ENCODE assay signal across 11 mouse cellular contexts in the genomic region with DNA sequence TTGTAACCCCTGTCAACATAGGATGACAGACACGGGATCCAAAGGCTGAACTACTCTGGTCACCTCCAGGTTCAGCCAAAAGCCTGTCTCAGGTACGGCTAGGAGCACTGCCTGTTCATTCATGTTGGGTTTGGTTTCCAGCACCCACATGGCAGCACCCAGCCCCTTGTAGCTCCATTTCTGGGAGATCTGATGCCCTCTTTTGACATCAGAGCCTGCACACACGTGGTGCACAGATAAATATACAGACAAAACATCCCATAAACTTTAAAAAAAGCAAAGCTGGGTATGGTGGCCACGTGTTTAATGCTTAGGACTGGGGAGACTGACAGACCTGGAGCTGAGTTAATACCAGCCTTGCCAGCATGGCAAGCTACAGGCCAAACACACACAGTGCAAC. TPM values are rescaled to one million over a fixed set of nuclear protein-coding genes. Genes with fewer than 3 reads are reported as not detected.
DNase-seq lines count a peak whose midpoint lies in the region; ATAC-seq and TF ChIP-seq lines count a peak whose summit lies in the region.
"Had no signal": no experiment of that assay in that cellular context is flagged by ENCODE, and none has a peak within 500 bp of the region (broad histone marks: within the 10 kb centered on the region; RNA-seq: fewer than 3 reads in every experiment).

No protein-coding gene starts in this region.

- peaks cover 48% of the 10 kb centered on the region for H3K36me3 ChIP-seq in intestine, embryonic 15.5 days
- peaks cover 47% of the 10 kb centered on the region for H3K36me3 ChIP-seq in intestine, postnatal 0 days (ENCODE audit: control insufficient read depth, insufficient read depth)
- peaks cover 26% of the 10 kb centered on the region for H3K36me3 ChIP-seq in neural tube, embryonic 11.5 days (ENCODE audit: control insufficient read depth, insufficient read depth, low read length)
- H3K36me3 ChIP-seq in limb, embryonic 13.5 days = peaks cover 60% of the 10 kb centered on the region

- peaks cover 23% of the 10 kb centered on the region for H3K4me1 ChIP-seq in intestine, embryonic 15.5 days (replicated peaks)
- 0 out of 2 replicates have a peak, but pooled peaks cover 5% of the 10 kb centered on the region for H3K4me1 ChIP-seq in intestine, postnatal 0 days (replicated peaks; ENCODE audit: control insufficient read depth, insufficient read depth, low read length)
- peaks cover 12% of the 10 kb centered on the region for H3K4me1 ChIP-seq in neural tube, embryonic 11.5 days (ENCODE audit: control insufficient read depth, insufficient read depth, low read length)
- peaks cover 32% of the 10 kb centered on the region for H3K4me1 ChIP-seq in limb, embryonic 13.5 days
- H3K4me1 ChIP-seq in cerebellum, adult 2 months (ENCODE audit: control insufficient read depth, insufficient read depth, low read length) = peaks cover 38% of the 10 kb centered on the region

- no peak overlapping the region for H3K9ac ChIP-seq in intestine, embryonic 15.5 days
- H3K9ac ChIP-seq in intestine, postnatal 0 days (ENCODE audit: low read depth, low read length) = no peak overlapping the region
- no peak overlapping the region for H3K9ac ChIP-seq in neural tube, embryonic 11.5 days (ENCODE audit: low read length)
- H3K9ac ChIP-seq in limb, embryonic 13.5 days = peak overlapping the region; percentile 88

- H3K27me3 ChIP-seq in intestine, embryonic 15.5 days (replicated peaks) = no peaks in the 10 kb centered on the region
- H3K27me3 ChIP-seq in intestine, postnatal 0 days (replicated peaks; ENCODE audit: control insufficient read depth, insufficient read depth, low read length) = no peaks in the 10 kb centered on the region
- H3K27me3 ChIP-seq in neural tube, embryonic 11.5 days (ENCODE audit: control insufficient read depth, insufficient read depth, low read length) = no peaks in the 10 kb centered on the region
- H3K27me3 ChIP-seq in limb, embryonic 13.5 days = no peaks in the 10 kb centered on the region
- no peaks in the 10 kb centered on the region for H3K27me3 ChIP-seq in cerebellum, adult 2 months (ENCODE audit: control insufficient read depth, insufficient read depth, low read length)
- H3K27me3 ChIP-seq: Patski had no signal

- no peak for ATAC-seq in intestine, embryonic 15.5 days
- no peak for ATAC-seq in intestine, postnatal 0 days
- ATAC-seq in neural tube, embryonic 11.5 days (ENCODE audit: insufficient read depth, low FRiP score, low TSS enrichment) = no peak
- no peak for ATAC-seq in limb, embryonic 13.5 days (ENCODE audit: low FRiP score, low read depth)
- ATAC-seq: Patski had no signal

- H3K27ac ChIP-seq in intestine, embryonic 15.5 days = 0 out of 2 replicates have a peak overlapping the region, but pooled peaks have one; percentile 81
- H3K27ac ChIP-seq in intestine, postnatal 0 days (ENCODE audit: low read depth, low read length) = no peak overlapping the region
- H3K27ac ChIP-seq in neural tube, embryonic 11.5 days (ENCODE audit: low read depth, low read length) = no peak overlapping the region
- H3K27ac ChIP-seq in limb, embryonic 13.5 days = no peak overlapping the region
- H3K27ac ChIP-seq in cerebellum, adult 2 months (ENCODE audit: insufficient read depth, low read length) = no peak overlapping the region

- 37% methylated on average over 4 of the region's 4 CpGs for WGBS in intestine, embryonic 15.5 days
- WGBS in intestine, postnatal 0 days = 41% methylated on average over 4 of the region's 4 CpGs
- 44% methylated on average over 4 of the region's 4 CpGs for WGBS in neural tube, embryonic 11.5 days
- 52% methylated on average over 4 of the region's 4 CpGs for WGBS in limb, embryonic 13.5 days
- 42% methylated on average over 4 of the region's 4 CpGs for WGBS in cerebellum, adult 2 months

- no peak for TF ChIP-seq CTCF in intestine, postnatal 0 days (IDR thresholded peaks at IDR 0.05; ENCODE audit: low read depth)
- TF ChIP-seq CTCF in cerebellum, adult 2 months (IDR thresholded peaks at IDR 0.05; ENCODE audit: borderline replicate concordance, insufficient read depth, low read depth, low read length) = no peak

- no peaks in the 10 kb centered on the region for H3K9me3 ChIP-seq in intestine, embryonic 15.5 days
- H3K9me3 ChIP-seq in intestine, postnatal 0 days (ENCODE audit: control insufficient read depth) = no peaks in the 10 kb centered on the region
- H3K9me3 ChIP-seq in neural tube, embryonic 11.5 days (ENCODE audit: control insufficient read depth, low read length) = no peaks in the 10 kb centered on the region
- H3K9me3 ChIP-seq in limb, embryonic 13.5 days = no peaks in the 10 kb centered on the region

- H3K4me2 ChIP-seq in intestine, embryonic 15.5 days (replicated peaks) = 0 out of 2 replicates have a peak overlapping the region, but pooled peaks have one; percentile 85
- H3K4me2 ChIP-seq in intestine, postnatal 0 days (replicated peaks; ENCODE audit: low read depth) = no peak overlapping the region
- no peak overlapping the region for H3K4me2 ChIP-seq in neural tube, embryonic 11.5 days (ENCODE audit: low read depth)
- H3K4me2 ChIP-seq in limb, embryonic 13.5 days (replicated peaks) = peak overlapping the region; percentile 91

- DNase-seq in neural tube, embryonic 11.5 days (ENCODE audit: low spot score) = no peak
- DNase-seq in neural tube, embryonic 10.5 days (ENCODE audit: extremely low spot score, low spot score) = no peak
- no peak for DNase-seq in adrenal gland, postnatal 36 days
- DNase-seq in cerebellum, adult 2 months = no peak
- DNase-seq: adrenal gland, postnatal 14 days; gastrocnemius, postnatal 36 days; kidney, adult 8-10 months had no signal

- TF ChIP-seq POLR2A in cerebellum, adult 2 months (IDR thresholded peaks at IDR 0.05; ENCODE audit: borderline replicate concordance, insufficient read depth, low read length) = no peak

- H3K4me3 ChIP-seq in intestine, embryonic 15.5 days (replicated peaks) = no peak overlapping the region
- no peak overlapping the region for H3K4me3 ChIP-seq in intestine, postnatal 0 days (ENCODE audit: low read depth, low read length)
- H3K4me3 ChIP-seq in neural tube, embryonic 11.5 days (ENCODE audit: low read depth, low read length) = peak overlapping the region; percentile 89
- peak overlapping the region; percentile 89; the same call in 1 of the 2 replicates for H3K4me3 ChIP-seq in limb, embryonic 13.5 days
- H3K4me3 ChIP-seq in cerebellum, adult 2 months (replicated peaks; ENCODE audit: insufficient read depth, low read depth, low read length) = no peak overlapping the region

RNA-seq across cellular contexts. Expression of a gene that starts 1.3 kb away (rescaled TPM):
- 890 and 1,161 TPM in 2 replicates for polyA plus RNA-seq in intestine, embryonic 15.5 days (2015; fragmentation: Nextera tagmentation; extraction: Ambion mirVana)
- polyA plus RNA-seq in intestine, postnatal 0 days (2015; fragmentation: Nextera tagmentation; extraction: Ambion mirVana) = 1,032 and 1,082 TPM in 2 replicates
- polyA plus RNA-seq in neural tube, embryonic 11.5 days (2014; fragmentation: Nextera tagmentation; extraction: Ambion mirVana) = 494 and 521 TPM in 2 replicates
- 443 and 459 TPM in 2 replicates for polyA plus RNA-seq in limb, embryonic 13.5 days (2015; fragmentation: Nextera tagmentation; extraction: Ambion mirVana)
- 100 to 1,000 TPM; 876 to 886 TPM for total RNA-seq in adrenal gland, postnatal 36 days (2021)
- 1,410 and 1,545 TPM in 2 replicates for polyA plus RNA-seq in cerebellum, adult 2 months (2012; rRNA removed)

RNA-seq across cellular contexts. Expression of a gene that starts 8.6 kb away (rescaled TPM):
- polyA plus RNA-seq in intestine, embryonic 15.5 days (2015; fragmentation: Nextera tagmentation; extraction: Ambion mirVana) = 180 and 201 TPM in 2 replicates
- 48.0 and 51.0 TPM in 2 replicates for polyA plus RNA-seq in intestine, postnatal 0 days (2015; fragmentation: Nextera tagmentation; extraction: Ambion mirVana)
- 262 and 271 TPM in 2 replicates for polyA plus RNA-seq in neural tube, embryonic 11.5 days (2014; fragmentation: Nextera tagmentation; extraction: Ambion mirVana)
- 276 and 288 TPM in 2 replicates for polyA plus RNA-seq in limb, embryonic 13.5 days (2015; fragmentation: Nextera tagmentation; extraction: Ambion mirVana)
- 100 to 1,000 TPM; 140 to 148 TPM for total RNA-seq in adrenal gland, postnatal 36 days (2021)
- 193 and 199 TPM in 2 replicates for polyA plus RNA-seq in cerebellum, adult 2 months (2012; rRNA removed)

RNA-seq across cellular contexts. Expression of a gene that starts 20.5 kb away (rescaled TPM):
- 5.5 and 6.9 TPM in 2 replicates for polyA plus RNA-seq in intestine, embryonic 15.5 days (2015; fragmentation: Nextera tagmentation; extraction: Ambion mirVana)
- polyA plus RNA-seq in intestine, postnatal 0 days (2015; fragmentation: Nextera tagmentation; extraction: Ambion mirVana) = 3.2 and 4.2 TPM in 2 replicates
- polyA plus RNA-seq in neural tube, embryonic 11.5 days (2014; fragmentation: Nextera tagmentation; extraction: Ambion mirVana) = 12.6 and 15.5 TPM in 2 replicates
- 9.2 and 9.5 TPM in 2 replicates for polyA plus RNA-seq in limb, embryonic 13.5 days (2015; fragmentation: Nextera tagmentation; extraction: Ambion mirVana)
- 10 to 100 TPM; 22.4 to 29.9 TPM for total RNA-seq in adrenal gland, postnatal 36 days (2021)
- 16.1 and 16.2 TPM in 2 replicates for polyA plus RNA-seq in cerebellum, adult 2 months (2012; rRNA removed)

RNA-seq across cellular contexts. Expression of a gene that starts 25.5 kb away (rescaled TPM):
- 91.7 and 94.2 TPM in 2 replicates for polyA plus RNA-seq in intestine, embryonic 15.5 days (2015; fragmentation: Nextera tagmentation; extraction: Ambion mirVana)
- 34.1 and 34.5 TPM in 2 replicates for polyA plus RNA-seq in intestine, postnatal 0 days (2015; fragmentation: Nextera tagmentation; extraction: Ambion mirVana)
- 177 and 178 TPM in 2 replicates for polyA plus RNA-seq in neural tube, embryonic 11.5 days (2014; fragmentation: Nextera tagmentation; extraction: Ambion mirVana)
- 153 and 157 TPM in 2 replicates for polyA plus RNA-seq in limb, embryonic 13.5 days (2015; fragmentation: Nextera tagmentation; extraction: Ambion mirVana)
- total RNA-seq in adrenal gland, postnatal 36 days (2021) = 10 to 100 TPM; 48.2 to 64.3 TPM
- 34.2 and 38.8 TPM in 2 replicates for polyA plus RNA-seq in cerebellum, adult 2 months (2012; rRNA removed)

RNA-seq across cellular contexts. Expression of a gene that starts 51.7 kb away (rescaled TPM):
- 0.32 and 0.63 TPM in 2 replicates for polyA plus RNA-seq in intestine, embryonic 15.5 days (2015; fragmentation: Nextera tagmentation; extraction: Ambion mirVana)
- polyA plus RNA-seq in intestine, postnatal 0 days (2015; fragmentation: Nextera tagmentation; extraction: Ambion mirVana) = 0.09 and 0.20 TPM in 2 replicates
- 0.17 TPM in 1 of 2 replicates, not detected in the other for polyA plus RNA-seq in neural tube, embryonic 11.5 days (2014; fragmentation: Nextera tagmentation; extraction: Ambion mirVana)
- 1.2 and 2.2 TPM in 2 replicates for polyA plus RNA-seq in limb, embryonic 13.5 days (2015; fragmentation: Nextera tagmentation; extraction: Ambion mirVana)
- under 1 TPM in 1 of 2 experiments, not detected in 1; 0.26 TPM for total RNA-seq in adrenal gland, postnatal 36 days (2021)
- 145 and 151 TPM in 2 replicates for polyA plus RNA-seq in cerebellum, adult 2 months (2012; rRNA removed)

Comparison
In these comparisons a context has a peak if more than half of its experiments do, and no peak if none do; other contexts are left out.
1. H3K4me2 ChIP-seq: peak in intestine, embryonic 15.5 days (single experiment) and limb, embryonic 13.5 days (single experiment); none in intestine, postnatal 0 days (single experiment) and neural tube, embryonic 11.5 days (single experiment).
2. H3K4me3 ChIP-seq: peak in neural tube, embryonic 11.5 days (single experiment) and limb, embryonic 13.5 days (single experiment); none in intestine, embryonic 15.5 days (single experiment), intestine, postnatal 0 days (single experiment) and cerebellum, adult 2 months (single experiment).